Mouse (Mus musculus) neural tube, embryonic 14.5 days (tissue): ENCODE results near the gene Wdtc1. TPM values are rescaled to one million over a fixed set of nuclear protein-coding genes. Genes with fewer than 3 reads are reported as not detected.

ENCODE experiments used
- ATAC-seq: fragments of 200-750 bp; cut with Nextera tagmentation; 2 replicates; pipeline ENCODE4 v1.8.0; 2017; ENCODE audit warnings: low read depth, mild to moderate bottlenecking, moderate TSS enrichment, moderate library complexity
- H3K27ac ChIP-seq: fragments of 300-500 bp; sonication (generic); 2 replicates; pipeline ENCODE4 v1.5.1; 2014; ENCODE audit warnings: low read depth, mild to moderate bottlenecking, control low read depth, low read length, moderate library complexity, mixed read lengths
- H3K27me3 ChIP-seq: fragments of 300-500 bp; sonication (generic); 2 replicates; pipeline ENCODE4 v1.6.1; 2014; ENCODE audit warnings: low read length; ENCODE audit not compliant: control insufficient read depth, insufficient read depth
- H3K36me3 ChIP-seq: fragments of 300-500 bp; sonication (generic); 2 replicates; pipeline ENCODE4 v1.6.1; 2014; ENCODE audit warnings: low read length, mixed read lengths; ENCODE audit not compliant: control insufficient read depth, insufficient read depth
- H3K4me1 ChIP-seq: fragments of 300-500 bp; sonication (generic); 2 replicates; pipeline ENCODE4 v1.6.1; 2014; ENCODE audit warnings: low read length; ENCODE audit not compliant: control insufficient read depth, insufficient read depth
- H3K4me2 ChIP-seq: fragments of 300-500 bp; sonication (generic); 2 replicates; pipeline ENCODE4 v1.6.1; 2014; ENCODE audit warnings: mild to moderate bottlenecking, low read depth, low read length, control low read depth
- H3K4me3 ChIP-seq: fragments of 300-500 bp; sonication (generic); 2 replicates; pipeline ENCODE4 v1.5.1; 2014; ENCODE audit warnings: low read depth, low read length, control low read depth, mixed read lengths
- H3K9ac ChIP-seq: fragments of 300-500 bp; sonication (generic); replicated peaks from 2 replicates; pipeline ENCODE4 v1.6.1; 2014; ENCODE audit warnings: low read depth, mild to moderate bottlenecking, control low read depth, low read length, mixed read lengths
- H3K9me3 ChIP-seq: fragments of 300-500 bp; sonication (generic); 2 replicates; pipeline ENCODE4 v1.6.1; 2016; ENCODE audit warnings: low read length; ENCODE audit not compliant: control insufficient read depth
- WGBS: fragments of 180-500 bp; shearing (Covaris S2); extraction: QIAGEN DNeasy Blood & Tissue Kit; methylation state at CpG from one replicate; pipeline ENCODE4 v1.1.7; 2014; 5-methylcytosine and 5-hydroxymethylcytosine counted together
- polyA plus RNA-seq: library from polyadenylated mRNA; unstranded; fragments of >200 nt; fragmentation: Nextera tagmentation; extraction: Ambion mirVana; gene quantifications from 2 replicates; pipeline ENCODE4 v1.2.1, GENCODE M21; 2014

Gene Wdtc1
- polyA plus RNA-seq, 1 experiment from 2014 or later = 22.3 TPM

- H3K27me3 ChIP-seq = no peaks in the 10 kb centered on the region
- WGBS = 46% methylated on average over 3 of the region's 3 CpGs
- no peak for ATAC-seq
- H3K4me1 ChIP-seq = peaks cover 20% of the 10 kb centered on the region; the same call in 1 of the 2 replicates
- H3K9ac ChIP-seq = no peak overlapping the region
- H3K36me3 ChIP-seq = no peaks in the 10 kb centered on the region
- H3K9me3 ChIP-seq = no peaks in the 10 kb centered on the region
- H3K4me3 ChIP-seq = no peak overlapping the region
- H3K27ac ChIP-seq = no peak overlapping the region
- no peak overlapping the region for H3K4me2 ChIP-seq
These were observed 26.6 kb upstream of the Wdtc1 start for GRCm38 (mm10) chr4:133379861-133380260.

GRCm38 (mm10) chr4:133379046-133379347, 25.7 kb upstream of the Wdtc1 start:
- Histone ChIP-seq H3K9me3 (no peaks in the 10 kb centered on the region), H3K36me3 (no peaks in the 10 kb centered on the region), H3K9ac (no peak overlapping the region), H3K27ac (no peak overlapping the region), H3K27me3 (no peaks in the 10 kb centered on the region), H3K4me2 (no peak overlapping the region), H3K4me1 (peaks cover 20% of the 10 kb centered on the region; the same call in 1 of the 2 replicates), H3K4me3 (no peak overlapping the region)
- no peak for ATAC-seq
- WGBS = 39% methylated on average over 5 of the region's 5 CpGs

- Histone ChIP-seq H3K9ac (0 out of 2 replicates have a peak overlapping the region, but pooled peaks have one; percentile 28), H3K27me3 (no peaks in the 10 kb centered on the region), H3K4me3 (no peak overlapping the region), H3K4me1 (peaks cover 23% of the 10 kb centered on the region), H3K27ac (no peak overlapping the region), H3K9me3 (no peaks in the 10 kb centered on the region), H3K36me3 (no peaks in the 10 kb centered on the region), H3K4me2 (no peak overlapping the region)
- ATAC-seq = no peak
- 12% methylated on average over 13 of the region's 13 CpGs for WGBS
These were observed 25.2 kb upstream of the Wdtc1 start for GRCm38 (mm10) chr4:133378236-133379045.

GRCm38 (mm10) chr4:133375812-133376577, 22.7 kb upstream of the Wdtc1 start:
- Histone ChIP-seq H3K4me3 (no peak overlapping the region), H3K4me1 (peaks cover 47% of the 10 kb centered on the region), H3K27me3 (no peaks in the 10 kb centered on the region), H3K4me2 (no peak overlapping the region), H3K9ac (no peak overlapping the region), H3K9me3 (no peaks in the 10 kb centered on the region), H3K27ac (no peak overlapping the region), H3K36me3 (no peaks in the 10 kb centered on the region)
- 40% methylated on average over 10 of the region's 10 CpGs for WGBS
- ATAC-seq = no peak

GRCm38 (mm10) chr4:133374011-133374410, 20.7 kb upstream of the Wdtc1 start:
- Histone ChIP-seq H3K27ac (no peak overlapping the region), H3K27me3 (no peaks in the 10 kb centered on the region), H3K4me1 (peaks cover 48% of the 10 kb centered on the region), H3K9ac (no peak overlapping the region), H3K4me3 (no peak overlapping the region), H3K4me2 (no peak overlapping the region), H3K9me3 (no peaks in the 10 kb centered on the region), H3K36me3 (no peaks in the 10 kb centered on the region)
- WGBS = 81% methylated on average over 4 of the region's 4 CpGs
- ATAC-seq = no peak

- WGBS = 75% methylated on average over 6 of the region's 6 CpGs
These were observed 19.0 kb upstream of the Wdtc1 start for GRCm38 (mm10) chr4:133372278-133372665.

GRCm38 (mm10) chr4:133371621-133372277, 18.5 kb upstream of the Wdtc1 start:
- Histone ChIP-seq H3K9me3 (no peaks in the 10 kb centered on the region), H3K9ac (0 out of 2 replicates have a peak overlapping the region, but pooled peaks have one; percentile 21), H3K36me3 (no peaks in the 10 kb centered on the region), H3K4me1 (peaks cover 36% of the 10 kb centered on the region), H3K4me2 (peak overlapping the region; percentile 72), H3K27ac (no peak overlapping the region), H3K4me3 (peak overlapping the region; percentile 81; the same call in 1 of the 2 replicates), H3K27me3 (no peaks in the 10 kb centered on the region)
- no peak for ATAC-seq
- 74% methylated on average over 7 of the region's 7 CpGs for WGBS

More at GRCm38 (mm10) chr4:133372278-133372665, 19.0 kb upstream of the Wdtc1 start:
- Histone ChIP-seq H3K27me3 (no peaks in the 10 kb centered on the region), H3K9ac (no peak overlapping the region; the same call in 1 of the 2 replicates), H3K4me3 (no peak overlapping the region; the same call in 1 of the 2 replicates), H3K27ac (no peak overlapping the region), H3K4me2 (peak overlapping the region; percentile 72), H3K4me1 (peaks cover 36% of the 10 kb centered on the region), H3K36me3 (no peaks in the 10 kb centered on the region), H3K9me3 (no peaks in the 10 kb centered on the region)
- ATAC-seq = no peak

- Histone ChIP-seq H3K9me3 (no peaks in the 10 kb centered on the region), H3K4me3 (peak overlapping the region; percentile 81), H3K27me3 (no peaks in the 10 kb centered on the region), H3K27ac (peak overlapping the region; percentile 89), H3K36me3 (no peaks in the 10 kb centered on the region), H3K9ac (peak overlapping the region; percentile 90), H3K4me2 (peak overlapping the region; percentile 72), H3K4me1 (peaks cover 36% of the 10 kb centered on the region)
- 78% methylated on average over 22 of the region's 22 CpGs for WGBS
- no peak for ATAC-seq
These were observed 17.3 kb upstream of the Wdtc1 start for GRCm38 (mm10) chr4:133370298-133371274.
